In the genomic region with DNA sequence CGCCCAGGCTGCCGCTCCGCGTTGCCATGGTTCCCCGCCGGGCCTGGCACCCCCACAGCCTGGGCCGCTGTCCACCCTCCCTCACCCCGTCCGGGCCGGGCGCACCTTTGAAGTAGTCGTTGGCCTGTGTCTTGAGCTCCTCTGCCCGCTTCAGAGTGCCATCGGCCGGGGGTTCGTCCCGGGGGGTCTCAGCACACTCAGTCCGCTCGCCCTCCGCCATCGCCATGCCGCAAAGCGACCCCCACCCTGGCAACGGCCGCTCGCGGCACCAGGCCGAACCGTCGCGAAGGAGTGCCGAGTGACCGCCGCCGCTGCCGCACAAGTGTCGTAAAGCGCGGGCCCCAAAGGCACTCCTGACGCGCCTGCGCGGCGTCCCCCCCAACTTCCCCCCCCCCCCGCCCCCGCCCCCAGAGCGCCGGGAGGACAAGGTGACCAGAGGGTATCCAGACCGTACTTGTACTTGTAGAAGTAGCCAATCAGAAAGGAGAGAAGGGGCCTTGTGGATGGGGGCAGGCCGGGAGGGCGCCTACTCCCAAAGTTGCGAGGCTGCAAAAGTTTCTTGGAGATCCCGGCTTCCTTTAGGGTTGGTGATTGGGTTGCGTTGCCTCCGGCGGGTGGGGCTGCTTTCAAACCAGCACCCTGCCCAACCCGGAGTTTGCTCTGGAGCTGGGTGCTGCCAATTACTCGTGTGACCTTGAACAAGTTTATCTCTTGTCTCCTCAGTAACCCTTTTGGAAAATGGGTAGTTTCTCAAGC, we compare ENCODE assay signal across 8 mouse cellular contexts. TPM values are rescaled to one million over a fixed set of nuclear protein-coding genes. Genes with fewer than 3 reads are reported as not detected.
A peak's percentile ranks its signal among the peaks of the same experiment; 100 is the strongest.
DNase-seq lines count a peak whose midpoint lies in the region; ATAC-seq and TF ChIP-seq lines count a peak whose summit lies in the region.

A gene (minus strand): TSS at position 337 of the 756 bp plus-strand sequence.

- H3K4me2 ChIP-seq in hindbrain, postnatal 0 days (ENCODE audit: low read depth, low read length), result peak within 1 kb of the TSS; percentile 77

- under 1% methylated on average over 53 of the region's 58 CpGs for WGBS in hindbrain, postnatal 0 days

- no peaks in the 10 kb centered on the region for H3K9me3 ChIP-seq in hindbrain, postnatal 0 days (ENCODE audit: low read length)

- peak within 1 kb of the TSS; percentile 87 for H3K4me3 ChIP-seq in gastrocnemius, adult 2 months
- peak within 1 kb of the TSS; percentile 83 for H3K4me3 ChIP-seq in hindbrain, postnatal 0 days (ENCODE audit: low read length)
- H3K4me3 ChIP-seq in left cerebral cortex, adult 2 months, result peak within 1 kb of the TSS; percentile 85

- peaks cover 4% of the 10 kb centered on the region; the same call in 1 of the 2 replicates for H3K36me3 ChIP-seq in hindbrain, postnatal 0 days (ENCODE audit: insufficient read depth, low read length)

- peak within 1 kb of the TSS; percentile 73 for H3K9ac ChIP-seq in hindbrain, postnatal 0 days (replicated peaks; ENCODE audit: low read length)

- peak; percentile 88 for ATAC-seq in hindbrain, postnatal 0 days
- ATAC-seq in megakaryocyte, adult 5-6 weeks (ENCODE audit: poor library complexity, severe bottlenecking), result peak; percentile 73

- H3K27me3 ChIP-seq in hindbrain, postnatal 0 days (ENCODE audit: insufficient read depth, low read length), result no peaks in the 10 kb centered on the region

- peak; percentile 68 for DNase-seq in WW6 (ENCODE audit: low read depth, low spot score)
- peak; percentile 82 to 92 for DNase-seq in cerebellum, postnatal 4 days (ENCODE audit: low spot score in 2 of 2)
- DNase-seq in gastrocnemius, adult 2 months, result peak; percentile 96
- peak; percentile 95 for DNase-seq in hindbrain, postnatal 0 days (ENCODE audit: low spot score)
- DNase-seq in left cerebral cortex, adult 2 months (ENCODE audit: extremely low spot score in 1 of 2, low spot score in 2 of 2), result peak; percentile 88 to 89
- peak; percentile 82 to 87 for DNase-seq in right cerebral cortex, adult 2 months (ENCODE audit: low spot score in 2 of 2)
- DNase-seq in urinary bladder, postnatal 14 days (ENCODE audit: low spot score), result peak; percentile 90

- H3K27ac ChIP-seq in gastrocnemius, adult 2 months, result peak within 1 kb of the TSS; percentile 98
- peak within 1 kb of the TSS; percentile 82 for H3K27ac ChIP-seq in hindbrain, postnatal 0 days
- H3K27ac ChIP-seq in left cerebral cortex, adult 2 months, result peak within 1 kb of the TSS; percentile 98

- H3K4me1 ChIP-seq in hindbrain, postnatal 0 days (ENCODE audit: insufficient read depth, low read length), result peaks cover 20% of the 10 kb centered on the region

- intact Hi-C loops in gastrocnemius, adult 2 months (cut with DNase I), result loop anchor here (2.0 kb wide), 1 partner anchor 23 kb away; no protein-coding TSS in a partner anchor
- intact Hi-C loops in left cerebral cortex, adult 2 months (cut with DNase I), result loop anchor here (2.0 kb wide), 2 partner anchors 29 to 39 kb away; no protein-coding TSS in a partner anchor

- TF ChIP-seq CTCF in gastrocnemius, adult 2 months (IDR thresholded peaks at IDR 0.05), result no peak
- no peak for TF ChIP-seq CTCF in hindbrain, postnatal 0 days (IDR thresholded peaks at IDR 0.05; ENCODE audit: low read depth)
- no peak for TF ChIP-seq CTCF in left cerebral cortex, adult 2 months (IDR thresholded peaks at IDR 0.05)

RNA-seq across cellular contexts. Expression of the gene that starts here (rescaled TPM):
- 10 to 100 TPM; 64.8 to 65.8 TPM for total RNA-seq in gastrocnemius, adult 2 months (2021)
- total RNA-seq in hindbrain, postnatal 0 days (2014; rRNA removed), result 68.9 and 86.0 TPM in 2 replicates
- 140 and 143 TPM in 2 replicates for polyA plus RNA-seq in hindbrain, postnatal 0 days (2015; fragmentation: Nextera tagmentation; extraction: Ambion mirVana)
- total RNA-seq in left cerebral cortex, adult 2 months (2021), result 100 to 1,000 TPM; 163 to 168 TPM
- 39.9 and 51.4 TPM in 2 replicates for total RNA-seq in megakaryocyte, adult 5-6 weeks (2015)
- 31.6 and 33.1 TPM in 2 replicates for total RNA-seq in megakaryocyte, adult 5-6 weeks (2017)

Comparison
In these comparisons a context has a peak if more than half of its experiments do, and no peak if none do; other contexts are left out.
1. Peak in every context shown above with its lines: DNase-seq, ATAC-seq, H3K4me3 ChIP-seq and H3K27ac ChIP-seq.